Mouse (Mus musculus): ENCODE data around the gene Wnt3. TPM values are rescaled to one million over a fixed set of nuclear protein-coding genes. Genes with fewer than 3 reads are reported as not detected.

Gene Wnt3
- polyA plus RNA-seq, 1 experiment from 2014 or later = not detected

- H3K27ac ChIP-seq (ENCODE audit: low read depth, low read length) = no peak overlapping the region
- no peaks in the 10 kb centered on the region for H3K9me3 ChIP-seq (ENCODE audit: control insufficient read depth, low read length)
- 60% methylated on average over 6 of the region's 6 CpGs for whole genome bisulfite sequencing
- H3K36me3 ChIP-seq (ENCODE audit: control insufficient read depth, insufficient read depth, low read length) = no peaks in the 10 kb centered on the region
- no peak overlapping the region for H3K4me3 ChIP-seq (ENCODE audit: low read length)
- H3K27me3 ChIP-seq (ENCODE audit: control insufficient read depth, insufficient read depth, low read length) = peaks cover 6% of the 10 kb centered on the region
- no peaks in the 10 kb centered on the region for H3K4me1 ChIP-seq (ENCODE audit: control insufficient read depth, insufficient read depth, low read length)
- H3K9ac ChIP-seq (ENCODE audit: low read depth, low read length) = no peak overlapping the region
- no peak for ATAC-seq (ENCODE audit: low FRiP score, low TSS enrichment)
- no peak overlapping the region for H3K4me2 ChIP-seq (replicated peaks; ENCODE audit: low read depth, low read length)
Measured at GRCm38 (mm10) chr11:103764601-103765000, 9.3 kb upstream of the Wnt3 start.

GRCm38 (mm10) chr11:103765556-103766011 is 8.4 kb upstream of the Wnt3 start:
- no peak overlapping the region for H3K27ac ChIP-seq (ENCODE audit: low read depth, low read length)
- peaks cover 16% of the 10 kb centered on the region for H3K27me3 ChIP-seq (ENCODE audit: control insufficient read depth, insufficient read depth, low read length)
- H3K9ac ChIP-seq (ENCODE audit: low read depth, low read length) = no peak overlapping the region
- no peak for ATAC-seq (ENCODE audit: low FRiP score, low TSS enrichment)
- H3K4me2 ChIP-seq (replicated peaks; ENCODE audit: low read depth, low read length) = no peak overlapping the region
- H3K9me3 ChIP-seq (ENCODE audit: control insufficient read depth, low read length) = no peaks in the 10 kb centered on the region
- H3K36me3 ChIP-seq (ENCODE audit: control insufficient read depth, insufficient read depth, low read length) = no peaks in the 10 kb centered on the region
- no peaks in the 10 kb centered on the region for H3K4me1 ChIP-seq (ENCODE audit: control insufficient read depth, insufficient read depth, low read length)
- H3K4me3 ChIP-seq (ENCODE audit: low read length) = no peak overlapping the region
- WGBS = 16% methylated on average over 6 of the region's 6 CpGs

- Histone ChIP-seq H3K4me1 (ENCODE audit: control insufficient read depth, insufficient read depth, low read length) (peaks cover 11% of the 10 kb centered on the region; the same call in 1 of the 2 replicates), H3K9ac (ENCODE audit: low read depth, low read length) (no peak overlapping the region), H3K27ac (ENCODE audit: low read depth, low read length) (no peak overlapping the region), H3K4me3 (ENCODE audit: low read length) (no peak overlapping the region), H3K9me3 (ENCODE audit: control insufficient read depth, low read length) (no peaks in the 10 kb centered on the region), H3K27me3 (ENCODE audit: control insufficient read depth, insufficient read depth, low read length) (peaks cover 69% of the 10 kb centered on the region), H3K4me2 (replicated peaks; ENCODE audit: low read depth, low read length) (no peak overlapping the region), H3K36me3 (ENCODE audit: control insufficient read depth, insufficient read depth, low read length) (no peaks in the 10 kb centered on the region)
- WGBS = 1% methylated on average over 19 of the region's 19 CpGs
- no peak for ATAC-seq (ENCODE audit: low FRiP score, low TSS enrichment)
Measured at GRCm38 (mm10) chr11:103771160-103771817, 2.7 kb upstream of the Wnt3 start.

- no peak; the same call in 1 of the 2 replicates for ATAC-seq (ENCODE audit: low FRiP score, low TSS enrichment)
- H3K36me3 ChIP-seq (ENCODE audit: control insufficient read depth, insufficient read depth, low read length) = no peaks in the 10 kb centered on the region
- peaks cover 11% of the 10 kb centered on the region; the same call in 1 of the 2 replicates for H3K4me1 ChIP-seq (ENCODE audit: control insufficient read depth, insufficient read depth, low read length)
- no peak overlapping the region for H3K27ac ChIP-seq (ENCODE audit: low read depth, low read length)
- peaks cover 83% of the 10 kb centered on the region for H3K27me3 ChIP-seq (ENCODE audit: control insufficient read depth, insufficient read depth, low read length)
- H3K9ac ChIP-seq (ENCODE audit: low read depth, low read length) = no peak overlapping the region
- H3K4me3 ChIP-seq (ENCODE audit: low read length) = peak overlapping the region; percentile 36
- 1% methylated on average over 23 of the region's 23 CpGs for WGBS
- H3K4me2 ChIP-seq (replicated peaks; ENCODE audit: low read depth, low read length) = peak overlapping the region; percentile 45
- H3K9me3 ChIP-seq (ENCODE audit: control insufficient read depth, low read length) = no peaks in the 10 kb centered on the region
Measured at GRCm38 (mm10) chr11:103772505-103773386, 1.2 kb upstream of the Wnt3 start.

- ATAC-seq (ENCODE audit: low FRiP score, low TSS enrichment) = no peak
- H3K36me3 ChIP-seq (ENCODE audit: control insufficient read depth, insufficient read depth, low read length) = no peaks in the 10 kb centered on the region
- no peak overlapping the region for H3K9ac ChIP-seq (ENCODE audit: low read depth, low read length)
- no peaks in the 10 kb centered on the region for H3K9me3 ChIP-seq (ENCODE audit: control insufficient read depth, low read length)
- peaks cover 83% of the 10 kb centered on the region for H3K27me3 ChIP-seq (ENCODE audit: control insufficient read depth, insufficient read depth, low read length)
- peak overlapping the region; percentile 45 for H3K4me2 ChIP-seq (replicated peaks; ENCODE audit: low read depth, low read length)
- H3K27ac ChIP-seq (ENCODE audit: low read depth, low read length) = no peak overlapping the region
- 1% methylated on average over 19 of the region's 19 CpGs for WGBS
- H3K4me1 ChIP-seq (ENCODE audit: control insufficient read depth, insufficient read depth, low read length) = peaks cover 11% of the 10 kb centered on the region; the same call in 1 of the 2 replicates
- peak overlapping the region; percentile 36 for H3K4me3 ChIP-seq (ENCODE audit: low read length)
Measured at GRCm38 (mm10) chr11:103774228-103774530, 229 bp downstream of the Wnt3 start.

GRCm38 (mm10) chr11:103780152-103780551 is 6.2 kb downstream of the Wnt3 start:
- Histone ChIP-seq H3K9me3 (ENCODE audit: control insufficient read depth, low read length) (no peaks in the 10 kb centered on the region), H3K4me3 (ENCODE audit: low read length) (no peak overlapping the region), H3K27me3 (ENCODE audit: control insufficient read depth, insufficient read depth, low read length) (peaks cover 29% of the 10 kb centered on the region), H3K4me2 (replicated peaks; ENCODE audit: low read depth, low read length) (no peak overlapping the region), H3K36me3 (ENCODE audit: control insufficient read depth, insufficient read depth, low read length) (no peaks in the 10 kb centered on the region), H3K4me1 (ENCODE audit: control insufficient read depth, insufficient read depth, low read length) (no peaks in the 10 kb centered on the region; the same call in 1 of the 2 replicates), H3K9ac (ENCODE audit: low read depth, low read length) (no peak overlapping the region), H3K27ac (ENCODE audit: low read depth, low read length) (no peak overlapping the region)
- WGBS = 29% methylated on average over 9 of the region's 9 CpGs
- ATAC-seq (ENCODE audit: low FRiP score, low TSS enrichment) = 0 out of 2 replicates have a peak, but pooled peaks have one; percentile 16

GRCm38 (mm10) chr11:103789951-103790350 is 16.0 kb downstream of the Wnt3 start:
- 64% methylated on average over 5 of the region's 5 CpGs for WGBS
- no peaks in the 10 kb centered on the region for H3K9me3 ChIP-seq (ENCODE audit: control insufficient read depth, low read length)
- H3K27ac ChIP-seq (ENCODE audit: low read depth, low read length) = no peak overlapping the region
- H3K36me3 ChIP-seq (ENCODE audit: control insufficient read depth, insufficient read depth, low read length) = no peaks in the 10 kb centered on the region
- ATAC-seq (ENCODE audit: low FRiP score, low TSS enrichment) = no peak
- H3K27me3 ChIP-seq (ENCODE audit: control insufficient read depth, insufficient read depth, low read length) = peaks cover 24% of the 10 kb centered on the region
- no peaks in the 10 kb centered on the region for H3K4me1 ChIP-seq (ENCODE audit: control insufficient read depth, insufficient read depth, low read length)
- no peak overlapping the region for H3K9ac ChIP-seq (ENCODE audit: low read depth, low read length)
- no peak overlapping the region for H3K4me3 ChIP-seq (ENCODE audit: low read length)
- H3K4me2 ChIP-seq (replicated peaks; ENCODE audit: low read depth, low read length) = no peak overlapping the region

- no peak overlapping the region for H3K4me3 ChIP-seq (ENCODE audit: low read length)
- no peak overlapping the region for H3K27ac ChIP-seq (ENCODE audit: low read depth, low read length)
- no peaks in the 10 kb centered on the region for H3K36me3 ChIP-seq (ENCODE audit: control insufficient read depth, insufficient read depth, low read length)
- H3K4me1 ChIP-seq (ENCODE audit: control insufficient read depth, insufficient read depth, low read length) = no peaks in the 10 kb centered on the region
- WGBS = 80% methylated on average over 9 of the region's 9 CpGs
- peaks cover 4% of the 10 kb centered on the region; the same call in 1 of the 2 replicates for H3K27me3 ChIP-seq (ENCODE audit: control insufficient read depth, insufficient read depth, low read length)
- no peak for ATAC-seq (ENCODE audit: low FRiP score, low TSS enrichment)
- no peak overlapping the region for H3K4me2 ChIP-seq (replicated peaks; ENCODE audit: low read depth, low read length)
- no peak overlapping the region for H3K9ac ChIP-seq (ENCODE audit: low read depth, low read length)
- H3K9me3 ChIP-seq (ENCODE audit: control insufficient read depth, low read length) = 0 out of 2 replicates have a peak, but pooled peaks cover 2% of the 10 kb centered on the region
Measured at GRCm38 (mm10) chr11:103801128-103801527, 27.2 kb downstream of the Wnt3 start.

GRCm38 (mm10) chr11:103804126-103804525 is 30.2 kb downstream of the Wnt3 start:
- H3K27me3 ChIP-seq (ENCODE audit: control insufficient read depth, insufficient read depth, low read length) = peaks cover 27% of the 10 kb centered on the region
- no peak overlapping the region for H3K9ac ChIP-seq (ENCODE audit: low read depth, low read length)
- H3K4me3 ChIP-seq (ENCODE audit: low read length) = no peak overlapping the region
- H3K27ac ChIP-seq (ENCODE audit: low read depth, low read length) = no peak overlapping the region
- H3K36me3 ChIP-seq (ENCODE audit: control insufficient read depth, insufficient read depth, low read length) = no peaks in the 10 kb centered on the region
- no peak overlapping the region for H3K4me2 ChIP-seq (replicated peaks; ENCODE audit: low read depth, low read length)
- no peaks in the 10 kb centered on the region for H3K4me1 ChIP-seq (ENCODE audit: control insufficient read depth, insufficient read depth, low read length)
- 0 out of 2 replicates have a peak, but pooled peaks cover 2% of the 10 kb centered on the region for H3K9me3 ChIP-seq (ENCODE audit: control insufficient read depth, low read length)
- 90% methylated on average over 11 of the region's 11 CpGs for WGBS
- no peak for ATAC-seq (ENCODE audit: low FRiP score, low TSS enrichment)
